Mouse (Mus musculus) granulocyte monocyte progenitor cell, adult 5-6 weeks (primary cell): Measurements from ENCODE around the gene Alb. TPM values are rescaled to one million over a fixed set of nuclear protein-coding genes. Genes with fewer than 3 reads are reported as not detected.

Source experiments
- ATAC-seq: replicated peaks from 2 replicates; pipeline ENCODE4 v1.8.0; 2016; ENCODE audit warnings: mild to moderate bottlenecking, moderate TSS enrichment, inconsistent platforms; ENCODE audit not compliant: poor library complexity, severe bottlenecking
- total RNA-seq, 2 experiments: library from RNA; stranded (forward) in 1 of 2; stranded (reverse) in 1 of 2; fragments of 200-712, 200-1000 nt in 1 of 2; fragments of >200 nt in 1 of 2; fragmentation: Nextera tagmentation in 1 of 2; gene quantifications; 2 replicates each; pipeline ENCODE4 v1.2.3; 2014 to 2017

Gene Alb
- total RNA-seq (2014; fragmentation: Nextera tagmentation) = not detected in 2 replicates
- total RNA-seq (2017) = not detected in 2 replicates

DNA sequence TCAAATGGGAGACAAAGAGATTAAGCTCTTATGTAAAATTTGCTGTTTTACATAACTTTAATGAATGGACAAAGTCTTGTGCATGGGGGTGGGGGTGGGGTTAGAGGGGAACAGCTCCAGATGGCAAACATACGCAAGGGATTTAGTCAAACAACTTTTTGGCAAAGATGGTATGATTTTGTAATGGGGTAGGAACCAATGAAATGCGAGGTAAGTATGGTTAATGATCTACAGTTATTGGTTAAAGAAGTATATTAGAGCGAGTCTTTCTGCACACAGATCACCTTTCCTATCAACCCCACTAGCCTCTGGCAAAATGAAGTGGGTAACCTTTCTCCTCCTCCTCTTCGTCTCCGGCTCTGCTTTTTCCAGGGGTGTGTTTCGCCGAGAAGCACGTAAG lies at the start of gene Alb:
TSS of gene Alb (plus strand) at position 279 of the 400 bp plus-strand sequence.
- ATAC-seq = no peak

DNA sequence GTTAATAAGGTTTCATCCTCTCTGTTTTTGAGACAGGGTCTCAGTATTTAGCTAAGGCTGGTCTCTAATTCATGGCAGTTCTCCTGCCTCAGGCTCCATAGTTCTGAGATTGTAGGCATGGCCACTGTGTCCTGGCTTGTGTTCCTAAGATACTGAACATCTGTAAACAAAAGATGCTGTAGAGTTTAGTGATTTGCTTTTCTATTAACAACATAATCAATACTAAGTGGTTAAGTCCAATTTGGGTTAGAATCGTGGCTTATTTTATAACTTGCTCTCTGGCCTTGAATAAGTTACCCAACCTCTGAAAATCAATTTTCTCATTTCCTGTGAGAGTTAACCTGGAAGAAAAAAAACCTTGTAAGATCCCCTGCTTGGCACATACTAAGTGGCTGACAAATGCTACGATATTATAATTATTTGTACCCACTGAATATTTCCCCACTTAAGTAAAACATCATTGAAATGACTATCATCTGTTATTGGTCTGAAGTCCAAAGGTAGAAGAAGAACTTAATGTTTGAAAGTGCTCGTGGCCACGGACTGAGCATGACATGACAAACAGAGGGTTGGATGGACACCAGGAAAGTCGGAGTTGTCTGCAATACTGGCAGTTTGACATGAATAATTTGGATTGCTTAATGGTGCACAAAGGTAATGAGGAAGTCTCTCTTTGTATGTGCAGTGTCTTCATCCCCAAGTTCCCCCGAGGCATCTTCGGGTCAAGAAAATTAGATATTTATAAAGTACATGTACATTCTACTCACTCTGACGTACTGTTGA lies 46.4 kb upstream of the Alb start:
- peak; percentile 86 for ATAC-seq

DNA sequence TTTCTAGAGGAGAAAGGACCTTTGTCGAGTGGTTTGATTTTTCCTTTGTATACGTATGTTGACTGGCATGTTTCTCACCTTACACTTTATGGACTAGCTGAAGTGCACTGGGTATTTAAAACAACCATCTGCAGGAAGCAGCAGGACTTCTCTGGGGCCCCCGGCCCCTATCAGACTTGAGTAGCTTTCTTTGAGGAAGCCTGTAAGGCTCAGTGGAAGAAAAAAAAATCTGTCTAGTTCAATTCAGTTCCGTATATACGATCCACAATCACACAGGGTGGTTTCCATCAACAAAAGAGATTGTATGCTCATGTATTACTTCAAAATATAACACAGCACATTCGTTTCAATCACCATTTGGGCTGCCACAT lies 45.8 kb upstream of the Alb start:
- peak; percentile 48; the same call in 1 of the 2 replicates for ATAC-seq

DNA sequence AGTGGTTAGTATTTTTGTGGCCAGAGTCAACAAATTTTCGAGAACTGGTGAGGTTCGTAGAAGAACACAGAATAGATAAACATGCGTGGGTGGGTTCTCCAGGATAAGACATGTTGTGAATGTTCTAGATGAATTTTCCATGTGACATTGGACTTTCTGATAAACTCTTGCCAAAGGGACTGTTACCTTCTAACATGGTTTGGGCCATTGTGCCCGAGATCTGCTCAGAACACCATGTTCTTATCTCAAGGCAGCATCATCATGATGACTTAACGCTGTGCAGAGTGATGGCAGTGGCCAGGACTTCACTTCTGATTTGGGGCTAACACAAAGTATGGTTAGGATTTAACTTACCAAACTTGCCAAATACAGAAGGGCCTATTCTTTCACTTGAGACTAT lies 36.1 kb upstream of the Alb start:
- ATAC-seq = no peak

DNA sequence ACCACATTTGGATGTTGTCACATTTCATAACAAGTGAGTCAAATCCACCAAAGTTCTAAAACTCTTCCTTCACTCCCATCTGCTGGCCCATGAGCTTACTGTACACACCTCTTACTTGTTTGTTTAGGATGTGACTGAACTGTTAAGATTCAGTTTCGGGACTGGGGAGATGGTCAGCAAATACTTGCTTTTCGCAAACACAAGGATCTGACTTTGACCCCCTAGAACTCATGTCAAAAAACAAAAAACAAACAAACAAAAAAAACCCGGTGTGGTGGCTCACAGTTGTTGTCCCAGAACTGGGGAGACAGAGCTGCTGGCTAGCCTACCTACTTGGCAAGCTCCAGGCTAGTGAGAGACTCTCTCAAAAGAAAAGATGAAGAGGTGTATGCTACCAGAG lies 35.5 kb upstream of the Alb start:
- ATAC-seq = no peak

DNA sequence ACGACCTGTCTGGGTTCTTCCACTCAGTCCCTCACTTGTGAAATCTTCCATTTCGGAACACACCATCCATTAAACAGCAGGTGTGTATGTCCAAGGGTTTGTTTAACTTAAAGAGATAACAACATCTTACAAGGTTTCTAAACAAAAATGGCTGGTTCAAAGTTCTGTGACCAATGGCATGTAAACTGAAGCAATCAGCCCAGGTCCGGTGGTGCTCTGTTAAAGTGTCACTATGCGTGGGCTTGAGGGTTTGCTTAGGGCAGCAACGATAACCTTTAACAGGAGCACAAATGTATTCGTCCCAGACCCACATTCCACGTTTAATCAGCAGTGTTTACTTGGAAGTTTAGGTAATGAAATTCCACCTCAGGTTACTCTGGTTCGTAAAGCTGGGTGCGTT lies 29.6 kb upstream of the Alb start:
- ATAC-seq = no peak

DNA sequence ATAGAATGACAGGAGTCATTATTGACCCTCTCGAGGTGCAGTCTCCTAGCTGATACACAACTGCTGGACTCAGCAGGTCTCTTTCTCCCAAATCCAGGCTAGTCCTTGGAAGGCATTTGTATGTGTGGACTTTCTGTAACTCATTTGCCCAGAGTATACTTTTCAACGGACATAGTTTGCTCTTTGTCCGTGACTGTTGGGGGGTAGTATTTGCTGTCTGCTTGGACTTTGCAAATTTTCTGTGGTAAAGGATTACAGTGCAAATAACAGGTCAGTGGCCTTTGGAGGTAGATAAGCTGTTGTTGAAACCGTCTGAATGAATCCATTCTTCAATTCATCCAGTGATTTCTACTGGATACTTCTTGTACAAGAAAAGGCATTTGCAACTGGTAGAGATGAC lies 21.5 kb upstream of the Alb start:
- ATAC-seq = no peak

DNA sequence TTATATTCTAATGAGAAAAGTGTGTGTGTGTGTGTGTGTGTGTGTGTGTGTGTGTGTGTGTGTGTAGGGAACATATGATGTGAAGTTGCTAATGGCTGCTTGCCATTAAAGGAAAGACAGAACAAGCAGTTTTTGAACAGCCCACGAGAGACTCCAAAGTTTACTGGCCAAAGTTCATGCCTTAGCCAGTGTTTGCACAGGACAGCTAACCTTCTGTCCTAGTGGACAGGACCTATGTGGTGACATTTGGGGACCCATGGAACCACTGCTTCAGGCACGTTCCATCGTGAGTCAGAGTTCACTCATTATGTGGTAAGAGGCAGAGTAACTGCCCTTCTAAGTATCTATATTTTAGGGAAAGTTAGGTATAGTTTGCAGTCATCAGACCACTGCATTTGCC lies 13.1 kb upstream of the Alb start:
- ATAC-seq = no peak

DNA sequence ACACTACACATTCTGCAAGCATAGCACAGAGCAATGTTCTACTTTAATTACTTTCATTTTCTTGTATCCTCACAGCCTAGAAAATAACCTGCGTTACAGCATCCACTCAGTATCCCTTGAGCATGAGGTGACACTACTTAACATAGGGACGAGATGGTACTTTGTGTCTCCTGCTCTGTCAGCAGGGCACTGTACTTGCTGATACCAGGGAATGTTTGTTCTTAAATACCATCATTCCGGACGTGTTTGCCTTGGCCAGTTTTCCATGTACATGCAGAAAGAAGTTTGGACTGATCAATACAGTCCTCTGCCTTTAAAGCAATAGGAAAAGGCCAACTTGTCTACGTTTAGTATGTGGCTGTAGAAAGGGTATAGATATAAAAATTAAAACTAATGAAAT lies 10.7 kb upstream of the Alb start:
- no peak for ATAC-seq

DNA sequence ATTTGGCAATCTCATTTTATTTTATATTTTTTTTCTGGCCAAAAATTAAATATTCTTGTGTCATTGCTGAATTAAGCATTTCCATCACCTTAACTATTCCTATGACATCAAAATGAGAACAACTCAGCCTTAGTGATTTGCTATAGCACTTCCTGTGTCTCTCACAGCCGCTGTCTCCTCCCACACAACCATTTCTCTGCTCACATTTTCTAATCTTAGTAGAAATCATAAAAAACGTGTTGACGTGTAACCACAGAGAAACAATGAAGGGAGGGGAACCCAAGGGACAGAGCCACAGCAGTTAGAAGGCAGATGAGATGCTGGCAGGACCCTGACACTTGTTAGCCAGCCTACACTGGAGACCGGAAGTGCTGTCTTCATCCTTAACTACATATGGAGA lies 8.0 kb upstream of the Alb start:
- ATAC-seq = no peak

DNA sequence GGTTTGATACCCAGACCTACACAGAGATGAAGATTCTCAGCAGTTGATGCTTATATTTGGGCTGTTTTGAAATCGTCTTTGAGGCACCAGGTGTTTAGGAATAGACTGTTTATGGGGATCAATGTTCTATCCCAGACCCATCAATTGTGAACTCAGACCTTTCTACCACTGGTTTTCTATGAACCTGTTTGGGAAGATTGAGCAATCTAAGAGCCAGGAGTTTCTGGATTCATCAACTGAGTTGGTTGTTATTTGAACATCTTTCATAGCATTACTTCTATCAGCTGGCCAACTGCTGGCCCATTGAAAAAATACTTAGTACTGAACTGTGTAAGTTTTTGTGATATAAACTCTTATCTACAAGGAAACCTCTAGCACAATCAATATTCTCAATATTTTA lies 3.5 kb upstream of the Alb start:
- ATAC-seq = no peak

DNA sequence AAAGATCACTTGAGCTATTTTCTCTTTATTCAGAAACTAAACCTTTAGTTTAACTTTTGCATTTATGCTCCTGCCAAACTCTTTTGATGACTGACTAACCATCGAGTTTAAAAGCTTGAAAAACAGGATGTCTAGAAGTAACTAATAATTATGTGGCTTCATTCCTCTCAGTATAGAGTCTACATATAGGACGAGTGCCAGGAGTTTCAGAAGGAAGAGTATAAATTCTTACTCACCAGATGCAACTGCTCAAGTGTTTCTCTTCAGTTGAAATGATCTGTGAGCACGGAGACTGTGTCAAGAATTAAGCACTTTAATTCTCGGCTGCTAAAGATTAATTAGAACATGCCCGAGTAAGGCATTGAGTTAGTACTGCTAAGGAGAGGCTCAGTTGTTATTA lies 2.0 kb upstream of the Alb start:
- ATAC-seq = no peak

DNA sequence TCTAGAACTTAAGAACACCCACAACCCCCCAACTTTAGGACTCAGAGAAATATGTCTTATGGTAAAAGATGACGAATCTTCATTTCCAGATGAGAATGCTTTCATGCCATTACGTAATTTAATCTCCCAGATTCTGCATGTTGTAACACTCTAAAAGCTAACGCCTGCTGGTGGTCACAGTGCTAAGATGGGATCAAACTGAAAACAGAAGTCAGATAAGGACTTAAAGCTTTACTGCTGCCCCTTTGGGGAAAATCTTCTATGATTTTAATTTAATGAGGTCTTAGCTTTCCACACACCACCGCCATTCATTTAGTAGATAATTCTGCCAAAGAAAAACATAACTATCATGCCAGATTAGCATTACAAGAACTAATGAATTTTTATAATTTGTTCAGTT lies 6.1 kb downstream of the Alb start:
- peak; percentile 58; the same call in 1 of the 2 replicates for ATAC-seq

DNA sequence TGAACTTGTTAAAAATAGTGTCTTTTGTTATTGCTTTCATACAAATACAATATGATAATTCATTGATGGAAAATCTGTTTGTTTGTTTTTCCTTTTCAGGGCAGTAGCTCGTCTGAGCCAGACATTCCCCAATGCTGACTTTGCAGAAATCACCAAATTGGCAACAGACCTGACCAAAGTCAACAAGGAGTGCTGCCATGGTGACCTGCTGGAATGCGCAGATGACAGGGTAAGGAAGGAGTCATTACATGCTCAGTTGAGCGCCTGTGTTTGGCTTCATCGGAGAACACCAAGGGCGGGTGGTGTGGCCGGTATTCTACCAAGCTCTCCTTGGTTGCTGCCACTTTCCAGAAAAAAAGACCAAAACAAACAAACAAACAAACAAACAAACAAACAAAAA lies 6.5 kb downstream of the Alb start:
- no peak for ATAC-seq

DNA sequence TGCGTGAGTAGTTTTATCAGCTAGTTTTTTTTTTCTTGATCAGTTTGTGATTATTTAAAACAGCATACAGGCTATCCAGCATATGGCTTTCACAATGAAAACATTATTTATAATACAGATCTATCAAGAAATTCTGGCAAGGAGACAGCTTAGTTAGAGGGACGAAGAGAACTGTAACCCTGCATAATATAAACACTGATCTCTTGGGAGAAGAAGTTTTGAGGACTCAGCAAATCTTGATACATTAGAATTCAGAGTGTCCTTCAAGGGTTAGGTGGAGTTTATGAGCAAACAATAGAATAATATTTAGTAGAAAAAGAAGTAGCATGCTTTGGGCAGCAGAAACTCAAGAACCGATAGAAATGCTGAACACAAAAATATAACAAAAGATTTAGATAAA lies 10.1 kb downstream of the Alb start:
- ATAC-seq = no peak

DNA sequence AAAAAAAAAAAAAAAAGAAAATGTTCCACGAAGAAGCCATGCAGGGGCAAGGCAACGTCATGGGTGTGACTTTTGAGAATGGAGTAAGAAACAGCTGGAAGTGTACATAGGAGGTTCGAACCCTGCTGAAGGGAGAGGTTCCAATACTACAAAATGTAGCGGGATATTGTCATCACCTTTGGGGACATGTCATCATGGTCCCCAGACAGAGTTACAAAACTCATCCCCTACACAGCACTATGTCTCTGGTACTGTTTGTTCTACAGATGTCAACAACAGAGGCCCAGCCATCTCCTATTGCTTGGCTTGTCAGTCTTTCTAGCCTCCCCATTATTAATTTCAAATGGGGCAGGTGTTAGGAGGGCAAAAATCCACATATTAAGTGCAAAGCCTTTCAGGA lies 13.2 kb downstream of the Alb start:
- ATAC-seq = no peak

DNA sequence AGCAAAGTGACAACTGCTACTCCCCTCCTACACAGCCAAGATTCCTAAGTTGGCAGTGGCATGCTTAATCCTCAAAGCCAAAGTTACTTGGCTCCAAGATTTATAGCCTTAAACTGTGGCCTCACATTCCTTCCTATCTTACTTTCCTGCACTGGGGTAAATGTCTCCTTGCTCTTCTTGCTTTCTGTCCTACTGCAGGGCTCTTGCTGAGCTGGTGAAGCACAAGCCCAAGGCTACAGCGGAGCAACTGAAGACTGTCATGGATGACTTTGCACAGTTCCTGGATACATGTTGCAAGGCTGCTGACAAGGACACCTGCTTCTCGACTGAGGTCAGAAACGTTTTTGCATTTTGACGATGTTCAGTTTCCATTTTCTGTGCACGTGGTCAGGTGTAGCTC lies 13.7 kb downstream of the Alb start:
- no peak for ATAC-seq

DNA sequence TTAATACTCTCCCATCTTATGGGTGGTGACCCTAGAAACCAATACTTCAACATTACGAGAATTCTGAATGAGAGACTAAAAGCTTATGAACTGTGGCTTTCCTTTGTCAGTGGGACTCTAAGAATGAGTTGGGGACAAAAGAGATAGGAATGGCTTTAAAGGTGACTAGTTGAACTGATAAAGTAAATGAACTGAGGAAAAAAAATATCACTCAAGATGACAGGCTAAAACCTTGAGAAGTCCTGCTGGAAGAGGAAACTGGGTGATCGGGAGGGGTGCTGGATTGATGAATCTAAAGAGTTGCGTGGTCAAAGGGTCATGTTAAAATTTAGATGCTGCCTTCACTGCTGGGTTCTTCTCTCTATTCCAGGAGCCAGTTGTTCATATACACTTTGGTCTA lies 16.0 kb downstream of the Alb start:
- no peak for ATAC-seq

DNA sequence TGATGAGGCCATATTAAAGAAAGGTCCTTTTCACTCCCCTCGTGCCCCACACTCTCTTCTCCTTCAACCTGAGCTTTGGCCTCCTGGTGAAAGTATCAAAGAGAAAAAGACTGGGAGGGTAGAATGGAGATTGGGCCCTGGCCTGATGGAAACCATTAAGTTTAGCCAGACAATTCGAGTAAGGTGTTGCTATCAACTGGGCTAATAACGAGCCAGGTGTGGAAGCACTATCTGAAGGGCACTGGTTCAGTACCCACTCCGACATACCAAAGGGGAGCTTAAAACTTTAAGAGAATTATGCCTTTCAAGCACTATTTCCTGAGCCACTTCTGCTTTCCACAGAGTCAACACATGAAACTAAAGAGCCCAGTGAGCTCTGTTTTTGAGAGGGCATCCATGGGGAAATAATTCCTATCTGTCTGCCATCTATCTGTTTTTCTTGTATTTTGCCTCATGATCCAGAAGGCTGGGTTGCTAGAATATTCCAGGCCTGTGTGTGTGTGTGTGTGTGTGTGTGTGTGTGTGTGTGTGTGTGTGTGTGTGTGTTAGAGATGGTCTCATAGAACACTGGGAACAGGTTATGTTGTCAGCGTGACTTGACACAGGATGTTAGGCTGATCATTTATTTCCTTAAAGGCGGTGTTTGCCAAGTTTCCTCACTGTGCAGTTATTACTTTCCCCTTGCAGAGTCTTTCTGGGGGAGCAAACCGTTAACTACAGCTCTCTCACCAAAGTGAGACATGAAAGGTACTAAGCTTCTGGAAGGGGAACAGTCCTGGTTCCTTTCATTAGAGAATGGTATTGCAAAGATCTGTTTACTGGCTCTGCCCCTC lies 16.8 kb downstream of the Alb start:
- peak; percentile 52 for ATAC-seq

DNA sequence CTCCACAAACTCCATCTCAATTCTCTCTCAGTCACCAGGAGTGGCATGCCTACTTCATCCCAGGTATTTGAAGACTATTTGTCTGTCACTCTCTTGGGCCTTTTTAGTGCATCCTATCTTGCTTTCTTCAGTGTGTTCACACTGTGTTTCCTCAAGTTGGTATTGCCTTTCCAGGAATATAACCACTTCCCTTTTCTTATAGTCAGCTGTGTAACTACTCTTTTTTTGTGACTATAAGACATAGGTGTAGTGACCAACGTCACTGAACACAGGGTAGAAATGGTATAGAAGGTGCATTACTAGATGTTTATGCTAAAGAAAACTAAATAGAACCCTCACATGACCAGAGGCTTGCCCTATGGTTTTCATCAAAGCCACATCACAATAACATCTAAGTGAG lies 18.2 kb downstream of the Alb start:
- peak; percentile 74 for ATAC-seq

DNA sequence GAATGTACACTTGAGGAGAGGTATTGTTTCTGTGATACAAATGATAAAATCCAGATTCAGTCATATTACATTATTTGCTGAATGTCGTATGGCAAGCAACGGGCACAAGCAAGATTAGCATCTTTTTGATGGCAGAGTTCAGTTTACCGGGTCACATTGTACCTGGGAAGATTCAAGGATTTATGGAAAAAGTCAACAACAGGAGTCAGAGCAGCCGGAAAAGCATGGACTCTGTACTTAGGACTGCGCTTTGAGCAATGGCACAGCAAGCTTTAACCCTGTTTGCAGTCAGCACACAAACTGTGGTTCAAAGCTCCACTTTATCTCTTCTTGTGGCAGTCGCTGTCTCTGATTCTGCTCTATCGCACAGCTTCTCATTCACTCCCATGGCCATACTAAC lies 24.9 kb downstream of the Alb start:
- ATAC-seq = no peak

DNA sequence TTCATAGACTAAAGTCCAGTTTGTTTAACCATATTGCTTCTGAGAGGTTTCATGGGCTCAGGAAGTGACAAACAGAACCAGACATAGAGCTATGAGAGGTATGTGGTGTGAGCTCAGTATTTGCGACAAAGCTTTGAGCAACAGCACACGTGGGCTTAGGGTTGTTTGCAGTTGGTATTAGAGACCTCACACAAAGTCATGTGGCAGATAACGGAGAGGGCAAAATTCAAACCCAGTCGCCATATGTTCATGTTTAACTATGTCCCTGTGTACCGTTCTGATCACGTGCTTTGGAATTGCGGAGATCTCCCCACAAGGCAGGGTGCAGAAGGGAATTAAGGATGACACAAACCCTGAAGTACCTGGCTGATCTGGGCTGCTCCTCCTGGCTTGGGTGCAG lies 27.6 kb downstream of the Alb start:
- no peak for ATAC-seq
